Comparison of ENCODE assay signal across 8 mouse cellular contexts in the genomic region with DNA sequence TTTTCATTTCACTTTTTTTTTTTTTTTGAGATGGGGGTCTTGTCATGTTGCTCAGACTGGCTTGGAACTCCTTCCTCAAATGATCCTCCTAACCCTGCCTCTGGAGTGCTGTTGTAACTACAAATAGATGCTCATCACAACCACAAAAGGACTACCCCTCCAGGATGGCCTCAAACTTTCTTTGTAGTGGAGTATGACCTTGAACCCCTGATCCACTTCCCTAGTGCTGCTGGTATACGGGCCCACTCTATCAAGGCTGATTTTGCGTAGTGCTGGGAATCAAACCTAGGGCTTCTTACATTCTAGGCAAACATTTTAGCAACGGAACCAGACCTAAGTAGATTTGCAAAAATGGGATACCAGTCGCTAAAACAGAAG. TPM values are rescaled to one million over a fixed set of nuclear protein-coding genes. Genes with fewer than 3 reads are reported as not detected.
A peak's percentile ranks its signal among the peaks of the same experiment; 100 is the strongest.
DNase-seq lines count a peak whose midpoint lies in the region; ATAC-seq and TF ChIP-seq lines count a peak whose summit lies in the region.

No protein-coding gene starts in this region.

- TF ChIP-seq POLR2A in limb, embryonic 14.5 days (IDR thresholded peaks at IDR 0.05; ENCODE audit: borderline replicate concordance, extremely low read depth, insufficient read depth, insufficient read length): no peak

- H3K27me3 ChIP-seq in erythroblast, embryonic 14.5 days (ENCODE audit: control insufficient read depth): no peaks in the 10 kb centered on the region
- peaks cover 4% of the 10 kb centered on the region; the same call in 1 of the 2 replicates for H3K27me3 ChIP-seq in E14TG2a.4 (ENCODE audit: insufficient read depth, low read length)
- H3K27me3 ChIP-seq in forebrain, embryonic 10.5 days (ENCODE audit: poor library complexity, severe bottlenecking): peaks cover 15% of the 10 kb centered on the region
- H3K27me3 ChIP-seq in limb, embryonic 14.5 days (ENCODE audit: control insufficient read depth, insufficient read depth, low read length): no peaks in the 10 kb centered on the region
- no peaks in the 10 kb centered on the region for H3K27me3 ChIP-seq in neural tube, embryonic 15.5 days (replicated peaks)

- no peaks in the 10 kb centered on the region; the same call in 1 of the 2 replicates for H3K36me3 ChIP-seq in erythroblast, embryonic 14.5 days (ENCODE audit: control insufficient read depth)
- H3K36me3 ChIP-seq in E14TG2a.4 (ENCODE audit: insufficient read depth, low read length): peaks cover 3% of the 10 kb centered on the region; the same call in 1 of the 2 replicates
- no peaks in the 10 kb centered on the region for H3K36me3 ChIP-seq in forebrain, embryonic 10.5 days (replicated peaks)
- no peaks in the 10 kb centered on the region for H3K36me3 ChIP-seq in limb, embryonic 14.5 days (ENCODE audit: control insufficient read depth, insufficient read depth, low read length)
- H3K36me3 ChIP-seq in neural tube, embryonic 15.5 days: no peaks in the 10 kb centered on the region

- WGBS in forebrain, embryonic 10.5 days: 16% methylated on average over 4 of the region's 4 CpGs
- 25% methylated on average over 4 of the region's 4 CpGs for WGBS in limb, embryonic 14.5 days
- WGBS in neural tube, embryonic 15.5 days: 20% methylated on average over 4 of the region's 4 CpGs

- H3K4me2 ChIP-seq in limb, embryonic 14.5 days (replicated peaks; ENCODE audit: low read depth, low read length, severe bottlenecking): peak overlapping the region; percentile 89
- H3K4me2 ChIP-seq in neural tube, embryonic 15.5 days: peak overlapping the region; percentile 73

- DNase-seq in forebrain, embryonic 10.5 days (ENCODE audit: extremely low spot score, low spot score): peak; percentile 16
- no peak for DNase-seq in limb, embryonic 14.5 days (ENCODE audit: low spot score)
- no peak for DNase-seq in T-cell, adult 2 months (ENCODE audit: low spot score)
- no peak for DNase-seq in natural killer cell, adult 2 months (ENCODE audit: low spot score in 2 of 2)

- peak overlapping the region; percentile 92 for H3K27ac ChIP-seq in forebrain, embryonic 10.5 days
- H3K27ac ChIP-seq in limb, embryonic 14.5 days (replicated peaks; ENCODE audit: low read depth, low read length): no peak overlapping the region
- H3K27ac ChIP-seq in neural tube, embryonic 15.5 days (replicated peaks): peak overlapping the region; percentile 63; the same call in 1 of the 2 replicates

- no peaks in the 10 kb centered on the region for H3K9me3 ChIP-seq in erythroblast, embryonic 14.5 days (ENCODE audit: control insufficient read depth, low read length)
- no peaks in the 10 kb centered on the region for H3K9me3 ChIP-seq in E14TG2a.4 (ENCODE audit: low read length)
- H3K9me3 ChIP-seq in forebrain, embryonic 10.5 days: no peaks in the 10 kb centered on the region
- H3K9me3 ChIP-seq in limb, embryonic 14.5 days (ENCODE audit: control insufficient read depth, low read length): no peaks in the 10 kb centered on the region
- no peaks in the 10 kb centered on the region for H3K9me3 ChIP-seq in neural tube, embryonic 15.5 days (replicated peaks)

- no peak for TF ChIP-seq CTCF in E14TG2a.4 (conservative IDR thresholded peaks at IDR 0.05; ENCODE audit: low read length)

- ATAC-seq in erythroblast, adult 5-6 weeks (replicated peaks; ENCODE audit: low FRiP score, poor library complexity, severe bottlenecking): no peak
- ATAC-seq in limb, embryonic 14.5 days (ENCODE audit: low FRiP score, low read depth): no peak
- ATAC-seq in neural tube, embryonic 15.5 days (ENCODE audit: low FRiP score): no peak

- no peak overlapping the region for H3K9ac ChIP-seq in limb, embryonic 14.5 days (ENCODE audit: low read depth, low read length, severe bottlenecking)
- no peak overlapping the region for H3K9ac ChIP-seq in neural tube, embryonic 15.5 days (replicated peaks)

- H3K4me3 ChIP-seq in erythroblast, embryonic 14.5 days (replicated peaks): peak overlapping the region; percentile 84
- peak overlapping the region; percentile 75 for H3K4me3 ChIP-seq in E14TG2a.4 (replicated peaks; ENCODE audit: low read length)
- H3K4me3 ChIP-seq in forebrain, embryonic 10.5 days: peak overlapping the region; percentile 85
- peak overlapping the region; percentile 94 for H3K4me3 ChIP-seq in limb, embryonic 14.5 days (replicated peaks; ENCODE audit: low read length)
- peak overlapping the region; percentile 58 for H3K4me3 ChIP-seq in neural tube, embryonic 15.5 days (replicated peaks)

- peaks cover 60% of the 10 kb centered on the region for H3K4me1 ChIP-seq in erythroblast, embryonic 14.5 days (ENCODE audit: control insufficient read depth)
- H3K4me1 ChIP-seq in E14TG2a.4 (replicated peaks; ENCODE audit: low read depth, low read length): peaks cover 27% of the 10 kb centered on the region
- H3K4me1 ChIP-seq in forebrain, embryonic 10.5 days: peaks cover 25% of the 10 kb centered on the region
- peaks cover 20% of the 10 kb centered on the region for H3K4me1 ChIP-seq in limb, embryonic 14.5 days (ENCODE audit: control insufficient read depth, insufficient read depth, low read length)
- H3K4me1 ChIP-seq in neural tube, embryonic 15.5 days: peaks cover 17% of the 10 kb centered on the region

RNA-seq across cellular contexts. Expression of gene Vcl, which starts 0.9 kb away (rescaled TPM):
- polyA plus RNA-seq in erythroblast, embryonic 14.5 days (2012): 0.21 and 0.43 TPM in 2 replicates
- total RNA-seq in erythroblast, adult 5-6 weeks (2015; ENCODE audit: low replicate concordance): 42.1 and 45.6 TPM in 2 replicates
- total RNA-seq in erythroblast, adult 5-6 weeks (2017; ENCODE audit: low replicate concordance): 28.2 and 34.6 TPM in 2 replicates
- 28.4 and 30.7 TPM in 2 replicates for polyA plus RNA-seq in forebrain, embryonic 10.5 days (2016; fragmentation: Nextera tagmentation; extraction: Ambion mirVana)
- polyA plus RNA-seq in limb, embryonic 14.5 days (2012; rRNA removed): 67.4 and 69.9 TPM in 2 replicates
- 62.4 and 64.1 TPM in 2 replicates for polyA plus RNA-seq in limb, embryonic 14.5 days (2014; fragmentation: Nextera tagmentation; extraction: Ambion mirVana)
- 17.5 and 23.3 TPM in 2 replicates for polyA plus RNA-seq in neural tube, embryonic 15.5 days (2015; fragmentation: Nextera tagmentation; extraction: Ambion mirVana)

Comparison
In these comparisons a context has a peak if more than half of its experiments do, and no peak if none do; other contexts are left out.
1. RNA of gene Vcl, which starts 0.9 kb away (polyA plus RNA-seq): 62.4 to 69.9 TPM in limb, embryonic 14.5 days, 28.4 to 30.7 TPM in forebrain, embryonic 10.5 days and 17.5 to 23.3 TPM in neural tube, embryonic 15.5 days; 0.21 to 0.43 TPM in erythroblast, embryonic 14.5 days; every median in the first group is over 10 times any median in the second.
2. Peak in every context shown above with its lines, with median percentiles within 50 percentile points of each other: H3K4me3 ChIP-seq.